Mouse (Mus musculus) testis, adult 2 months (tissue): ENCODE measurements at regions not wholly inside any gene's neighbourhood (a gene's known extent, or its start where the extent isn't known, plus 50 kb on each side); places are given as distances from the start of the nearest gene placed in this dataset.

Source experiments
- H3K27ac ChIP-seq: fragments of 200-500 bp; 2 replicates; pipeline ENCODE4 v1.5.1; 2012; ENCODE audit warnings: low read depth, low read length; ENCODE audit not compliant: control insufficient read depth, insufficient read depth
- H3K27me3 ChIP-seq: fragments of 200-500 bp; 2 replicates; pipeline ENCODE4 v1.6.1; 2012; ENCODE audit warnings: mild to moderate bottlenecking, low read length, moderate library complexity; ENCODE audit not compliant: control insufficient read depth, insufficient read depth
- H3K36me3 ChIP-seq: fragments of 200-500 bp; 2 replicates; pipeline ENCODE4 v1.6.1; 2012; ENCODE audit warnings: mild to moderate bottlenecking, low read length; ENCODE audit not compliant: control insufficient read depth, insufficient read depth
- H3K4me1 ChIP-seq: fragments of 200-500 bp; 2 replicates; pipeline ENCODE4 v1.6.1; 2012; ENCODE audit warnings: low read length; ENCODE audit not compliant: control insufficient read depth, insufficient read depth
- H3K4me3 ChIP-seq: fragments of 200-500 bp; 2 replicates; pipeline ENCODE4 v1.5.1; 2012; ENCODE audit warnings: low read depth, mild to moderate bottlenecking, low read length, moderate library complexity, mixed read lengths; ENCODE audit not compliant: control insufficient read depth
- CTCF ChIP-seq: fragments of 200-500 bp; IDR thresholded peaks from 2 replicates; pipeline ENCODE4 v1.5.1; 2012; ENCODE audit warnings: low read depth, mild to moderate bottlenecking, inconsistent platforms, low read length, moderate library complexity; ENCODE audit not compliant: control insufficient read depth, insufficient read depth, insufficient replicate concordance
- POLR2A ChIP-seq: fragments of 200-500 bp; IDR thresholded peaks from 2 replicates; pipeline ENCODE4 v1.6.1; 2012; ENCODE audit warnings: low read depth, mild to moderate bottlenecking, inconsistent platforms, low read length, moderate library complexity; ENCODE audit not compliant: control insufficient read depth

DNA sequence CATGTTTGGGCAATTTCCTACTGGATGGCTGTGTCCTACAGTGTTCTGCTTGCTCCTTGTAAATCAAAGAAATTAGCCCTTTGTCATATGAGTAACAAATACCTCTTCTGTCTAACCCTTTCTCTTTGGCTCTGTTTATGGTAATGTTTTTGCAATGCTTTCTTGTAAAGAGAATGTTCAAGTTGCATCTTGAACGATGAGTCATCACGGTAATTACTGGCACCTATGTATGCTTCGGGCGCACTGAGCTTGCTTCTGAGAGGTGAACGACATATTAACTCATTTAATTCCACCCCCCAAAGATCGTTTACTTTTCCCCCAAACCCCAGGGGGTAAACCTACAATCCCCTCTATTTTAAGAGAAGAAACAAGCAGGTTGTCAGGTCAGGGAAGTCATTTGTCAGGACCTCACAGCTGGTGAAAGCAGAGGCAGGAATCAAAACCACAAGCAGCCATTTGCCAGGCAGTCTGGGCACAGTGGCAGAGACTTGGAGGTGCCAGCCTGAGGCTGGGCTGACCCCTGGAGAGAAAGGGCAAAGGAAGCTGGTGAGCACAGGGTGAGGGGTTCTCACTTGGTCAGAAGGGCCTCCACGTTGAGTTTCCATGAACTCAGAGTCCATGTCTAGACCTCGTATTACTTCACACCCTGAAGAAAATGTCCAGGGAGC, 87.6 kb upstream of the Atp1a1 start:
- H3K4me3 ChIP-seq = no peak overlapping the region
- no peaks in the 10 kb centered on the region for H3K27me3 ChIP-seq
- no peaks in the 10 kb centered on the region for H3K36me3 ChIP-seq
- TF ChIP-seq POLR2A = no peak
- TF ChIP-seq CTCF = no peak
- H3K4me1 ChIP-seq = no peaks in the 10 kb centered on the region
- no peak overlapping the region for H3K27ac ChIP-seq

DNA sequence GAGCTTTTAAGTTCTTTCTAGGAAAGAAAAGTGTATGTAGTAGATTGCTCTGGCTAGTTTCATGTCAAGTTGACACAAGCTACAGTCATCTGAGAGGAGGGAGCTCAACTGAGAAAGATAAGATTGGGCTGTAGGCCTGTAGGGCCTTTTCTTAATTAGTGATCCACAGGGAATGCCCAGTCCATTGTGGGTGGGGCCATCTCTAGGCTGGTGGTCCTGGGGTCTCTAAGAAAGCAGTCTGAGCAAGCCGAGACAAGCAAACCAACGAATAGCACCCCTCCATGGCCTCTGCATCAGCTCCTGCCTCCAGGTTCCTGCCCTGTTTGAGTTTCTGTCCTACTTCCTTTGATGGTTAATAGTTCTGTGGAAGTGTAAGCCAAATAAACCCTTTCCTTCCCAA, 86.3 kb upstream of the Atp1a1 start:
- TF ChIP-seq CTCF (no peak), POLR2A (no peak)
- no peaks in the 10 kb centered on the region for H3K36me3 ChIP-seq
- no peak overlapping the region for H3K27ac ChIP-seq
- no peaks in the 10 kb centered on the region for H3K27me3 ChIP-seq
- H3K4me3 ChIP-seq = no peak overlapping the region
- no peaks in the 10 kb centered on the region for H3K4me1 ChIP-seq

DNA sequence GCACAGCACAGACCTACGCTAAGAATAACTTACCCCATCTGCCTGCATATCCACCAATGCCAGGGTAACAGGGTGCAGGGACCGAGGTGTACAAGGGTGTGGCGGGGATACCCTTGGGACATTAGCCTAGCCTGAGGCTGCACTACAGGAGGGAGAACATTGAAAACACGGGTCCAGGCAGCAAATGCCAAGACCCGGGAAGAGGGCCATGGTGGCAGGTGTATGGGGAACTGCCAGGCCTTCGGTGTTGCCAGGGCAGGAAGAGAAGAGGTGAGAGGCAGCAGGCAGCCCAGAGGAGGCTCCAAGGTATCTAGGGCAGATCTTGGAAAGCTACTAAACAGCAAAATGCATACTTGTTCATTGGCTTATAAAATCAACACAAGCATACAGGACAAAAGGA, 85.7 kb upstream of the Atp1a1 start:
- TF ChIP-seq POLR2A (no peak), CTCF (no peak)
- Histone ChIP-seq H3K27ac (no peak overlapping the region), H3K4me3 (no peak overlapping the region), H3K36me3 (no peaks in the 10 kb centered on the region), H3K4me1 (no peaks in the 10 kb centered on the region), H3K27me3 (no peaks in the 10 kb centered on the region)

DNA sequence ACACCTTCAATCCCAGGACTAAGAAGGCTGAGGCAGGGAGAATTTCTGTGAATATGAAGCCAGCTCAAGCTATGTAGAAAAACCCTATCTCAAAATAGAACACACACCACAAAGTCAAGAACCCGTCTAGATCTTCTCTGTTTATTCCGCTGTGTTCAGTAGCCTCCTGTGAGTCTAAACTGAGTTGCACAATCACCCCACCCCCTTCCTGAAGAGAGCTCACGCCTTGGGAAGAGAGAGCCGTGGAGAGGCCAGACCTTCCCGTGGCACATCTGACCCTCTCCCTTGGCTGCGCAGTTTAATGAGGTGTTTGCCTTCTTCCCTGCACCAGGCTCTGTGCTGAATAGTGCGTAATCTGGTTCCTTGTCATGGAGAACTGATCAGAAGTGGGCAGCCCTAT, 80.7 kb upstream of the Atp1a1 start:
- no peaks in the 10 kb centered on the region for H3K36me3 ChIP-seq
- H3K27ac ChIP-seq = no peak overlapping the region
- H3K4me3 ChIP-seq = no peak overlapping the region
- no peak for TF ChIP-seq POLR2A
- no peak for TF ChIP-seq CTCF
- H3K4me1 ChIP-seq = no peaks in the 10 kb centered on the region
- no peaks in the 10 kb centered on the region for H3K27me3 ChIP-seq

DNA sequence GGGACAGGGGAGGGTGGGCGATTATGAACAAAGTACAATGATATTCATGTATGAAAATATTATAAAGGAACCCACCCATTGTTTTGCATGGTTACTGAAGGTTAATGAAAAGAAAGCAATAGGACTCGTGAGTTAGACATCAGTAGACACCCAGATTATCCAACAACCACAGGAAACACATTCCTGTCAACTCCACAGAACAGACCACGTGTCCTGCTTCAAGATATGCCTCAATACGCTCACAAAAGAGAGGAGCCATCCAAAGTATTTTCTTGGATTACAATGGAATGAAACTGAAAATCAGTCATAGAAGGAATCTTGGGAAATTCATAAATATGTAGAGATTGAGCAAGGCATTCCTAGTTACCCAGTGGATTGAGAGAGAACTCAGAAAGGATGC, 68.5 kb upstream of the Atp1a1 start:
- no peak overlapping the region for H3K27ac ChIP-seq
- no peaks in the 10 kb centered on the region for H3K4me1 ChIP-seq
- no peak overlapping the region for H3K4me3 ChIP-seq
- H3K27me3 ChIP-seq = no peaks in the 10 kb centered on the region
- no peaks in the 10 kb centered on the region for H3K36me3 ChIP-seq
- no peak for TF ChIP-seq POLR2A

DNA sequence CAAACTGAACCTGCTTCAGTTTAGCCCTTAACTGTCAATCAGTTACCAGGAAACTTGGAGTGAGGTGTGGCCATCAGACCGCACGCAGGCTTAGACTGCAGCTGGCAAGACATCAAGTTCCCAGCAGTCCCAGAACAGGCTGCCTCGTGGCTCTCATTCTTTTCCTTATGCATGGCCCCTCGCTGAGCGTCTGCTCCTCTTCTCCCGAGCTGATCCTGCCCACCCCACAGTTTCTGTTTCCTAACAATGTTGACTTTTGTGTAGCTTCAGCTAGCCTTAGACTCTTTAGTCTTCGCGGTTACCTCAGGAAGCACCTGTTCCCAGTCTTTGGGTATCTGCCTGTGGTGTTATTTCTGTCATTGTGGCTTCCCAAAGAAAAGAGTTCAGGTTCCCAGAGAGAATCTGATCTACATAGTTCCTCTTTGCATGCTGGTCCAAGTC, 66.1 kb upstream of the Atp1a1 start:
- no peak overlapping the region for H3K4me3 ChIP-seq
- no peaks in the 10 kb centered on the region for H3K27me3 ChIP-seq
- H3K4me1 ChIP-seq = no peaks in the 10 kb centered on the region
- H3K27ac ChIP-seq = no peak overlapping the region
- no peak for TF ChIP-seq POLR2A
- no peak for TF ChIP-seq CTCF
- H3K36me3 ChIP-seq = no peaks in the 10 kb centered on the region

GRCm38 (mm10) chr3:101669743-101670142, 65.3 kb upstream of the Atp1a1 start:
- no peak overlapping the region for H3K27ac ChIP-seq
- no peaks in the 10 kb centered on the region for H3K36me3 ChIP-seq
- H3K27me3 ChIP-seq = no peaks in the 10 kb centered on the region
- no peaks in the 10 kb centered on the region for H3K4me1 ChIP-seq
- H3K4me3 ChIP-seq = no peak overlapping the region
- TF ChIP-seq POLR2A = no peak
- no peak for TF ChIP-seq CTCF

GRCm38 (mm10) chr3:101667767-101668387, 63.4 kb upstream of the Atp1a1 start:
- no peak overlapping the region for H3K27ac ChIP-seq
- H3K36me3 ChIP-seq = no peaks in the 10 kb centered on the region
- TF ChIP-seq POLR2A = no peak
- no peak for TF ChIP-seq CTCF
- H3K4me3 ChIP-seq = no peak overlapping the region
- H3K27me3 ChIP-seq = no peaks in the 10 kb centered on the region
- no peaks in the 10 kb centered on the region for H3K4me1 ChIP-seq
